Mouse (Mus musculus) hindbrain, postnatal 0 days (tissue): Measurements from ENCODE around the gene Snx30. TPM values are rescaled to one million over a fixed set of nuclear protein-coding genes. Genes with fewer than 3 reads are reported as not detected.
A peak's percentile ranks its signal among the peaks of the same experiment; 100 is the strongest.

Experiments
- ATAC-seq: fragments of 200-750 bp; cut with Nextera tagmentation; 2 replicates; pipeline ENCODE4 v1.8.0; 2017; ENCODE audit warnings: mild to moderate bottlenecking, moderate TSS enrichment, moderate library complexity
- DNase-seq: peaks from one replicate; pipeline ENCODE4 v3.0.0-alpha.2; 2015; ENCODE audit warnings: low spot score
- H3K27ac ChIP-seq: fragments of 300-500 bp; sonication (generic); 2 replicates; pipeline ENCODE4 v1.5.1; 2014; ENCODE audit warnings: mild to moderate bottlenecking
- H3K27me3 ChIP-seq: fragments of 300-500 bp; sonication (generic); 2 replicates; pipeline ENCODE4 v1.6.1; 2014; ENCODE audit warnings: low read length, mixed read lengths; ENCODE audit not compliant: insufficient read depth
- H3K36me3 ChIP-seq: fragments of 300-500 bp; sonication (generic); 2 replicates; pipeline ENCODE4 v1.6.1; 2014; ENCODE audit warnings: low read length, mixed read lengths; ENCODE audit not compliant: insufficient read depth
- H3K4me1 ChIP-seq: fragments of 300-500 bp; sonication (generic); 2 replicates; pipeline ENCODE4 v1.6.1; 2014; ENCODE audit warnings: antibody characterized with exemption, low read length, mixed read lengths; ENCODE audit not compliant: insufficient read depth
- H3K4me2 ChIP-seq: fragments of 300-500 bp; sonication (generic); 2 replicates; pipeline ENCODE4 v1.6.1; 2014; ENCODE audit warnings: low read depth, mild to moderate bottlenecking, low read length, moderate library complexity, mixed read lengths
- H3K4me3 ChIP-seq: fragments of 300-500 bp; sonication (generic); 2 replicates; pipeline ENCODE4 v1.5.1; 2014; ENCODE audit warnings: low read length
- H3K9ac ChIP-seq: fragments of 300-500 bp; sonication (generic); replicated peaks from 2 replicates; pipeline ENCODE4 v1.6.1; 2014; ENCODE audit warnings: mild to moderate bottlenecking, low read length, moderate library complexity, mixed read lengths
- H3K9me3 ChIP-seq: fragments of 300-500 bp; sonication (generic); 2 replicates; pipeline ENCODE4 v1.6.1; 2016; ENCODE audit warnings: low read length, mixed read lengths
- CTCF ChIP-seq: IDR thresholded peaks from 2 replicates; pipeline ENCODE4 v1.5.1; 2016; ENCODE audit warnings: antibody characterized with exemption, control low read depth, low read depth
- WGBS: fragments of 180-500 bp; shearing (Covaris S2); extraction: QIAGEN DNeasy Blood & Tissue Kit; methylation state at CpG from one replicate; pipeline ENCODE4 v1.1.7; 2014; 5-methylcytosine and 5-hydroxymethylcytosine counted together
- polyA plus RNA-seq: library from polyadenylated mRNA; unstranded; fragments of >200 nt; fragmentation: Nextera tagmentation; extraction: Ambion mirVana; gene quantifications from 2 replicates; pipeline ENCODE4 v1.2.1, GENCODE M21; 2015
- total RNA-seq: library from RNA; depleted of rRNA; stranded (reverse); fragments of >200 nt; gene quantifications from 2 replicates; pipeline ENCODE4 v1.2.3, GENCODE M21; 2014

Snx30 gene
- total and polyA plus RNA-seq, 2 experiments from 2014 or later = 15.8 to 31.2 TPM

GRCm38 (mm10) chr4:59821516-59821915, 15.9 kb downstream of the Snx30 start:
- Histone ChIP-seq H3K27ac (no peak overlapping the region), H3K4me3 (no peak overlapping the region), H3K9me3 (no peaks in the 10 kb centered on the region), H3K4me2 (no peak overlapping the region), H3K9ac (no peak overlapping the region), H3K36me3 (no peaks in the 10 kb centered on the region), H3K27me3 (no peaks in the 10 kb centered on the region), H3K4me1 (peaks cover 3% of the 10 kb centered on the region)
- WGBS = 100% methylated on average over 1 of the region's 1 CpGs
- DNase-seq (no peak), ATAC-seq (no peak)
- TF ChIP-seq CTCF = no peak

DNA sequence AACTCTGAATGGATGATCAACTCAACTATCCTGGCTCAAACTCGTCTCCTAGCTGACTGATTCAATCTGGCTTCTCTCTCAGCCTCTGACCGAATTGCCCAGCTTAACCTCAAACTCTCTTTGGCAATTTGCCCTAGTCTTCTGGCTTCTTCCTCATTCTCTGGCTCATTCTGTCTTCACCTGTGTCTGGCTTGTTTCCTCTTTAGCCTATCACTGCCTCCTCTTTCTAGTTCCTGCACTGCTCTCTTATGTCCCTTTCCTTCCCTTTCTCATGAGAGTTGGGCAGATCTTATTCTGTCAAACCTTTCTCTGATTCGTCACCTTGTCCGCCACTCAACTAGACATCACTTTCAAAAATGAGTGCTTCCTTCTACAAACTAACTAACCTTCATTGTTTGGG, 16.5 kb downstream of the Snx30 start:
- Histone ChIP-seq H3K4me2 (no peak overlapping the region), H3K4me1 (peaks cover 3% of the 10 kb centered on the region), H3K27ac (no peak overlapping the region), H3K4me3 (no peak overlapping the region), H3K9ac (no peak overlapping the region), H3K27me3 (no peaks in the 10 kb centered on the region), H3K9me3 (no peaks in the 10 kb centered on the region), H3K36me3 (no peaks in the 10 kb centered on the region)
- TF ChIP-seq CTCF = no peak
- DNase-seq (no peak), ATAC-seq (no peak)
- 68% methylated on average over 4 of the region's 4 CpGs for WGBS

- WGBS = 51% methylated on average over 7 of the region's 7 CpGs
Measured at GRCm38 (mm10) chr4:59823470-59823869, 17.8 kb downstream of the Snx30 start.

GRCm38 (mm10) chr4:59824860-59825259, 19.2 kb downstream of the Snx30 start:
- no peak for ATAC-seq
- Histone ChIP-seq H3K4me1 (no peaks in the 10 kb centered on the region; the same call in 1 of the 2 replicates), H3K4me3 (no peak overlapping the region), H3K27ac (0 out of 2 replicates have a peak overlapping the region, but pooled peaks have one; percentile 22), H3K9me3 (no peaks in the 10 kb centered on the region), H3K27me3 (no peaks in the 10 kb centered on the region), H3K36me3 (no peaks in the 10 kb centered on the region), H3K9ac (no peak overlapping the region), H3K4me2 (no peak overlapping the region)
- no peak for DNase-seq
- WGBS = 93% methylated on average over 5 of the region's 5 CpGs
- no peak for TF ChIP-seq CTCF

More at GRCm38 (mm10) chr4:59823470-59823869, 17.8 kb downstream of the Snx30 start:
- H3K27ac ChIP-seq = peak overlapping the region; percentile 12; the same call in 1 of the 2 replicates
- H3K4me1 ChIP-seq = peaks cover 3% of the 10 kb centered on the region
- H3K4me3 ChIP-seq = no peak overlapping the region
- no peak overlapping the region for H3K4me2 ChIP-seq
- DNase-seq = peak; percentile 66
- no peaks in the 10 kb centered on the region for H3K27me3 ChIP-seq
- no peak for TF ChIP-seq CTCF
- no peak overlapping the region for H3K9ac ChIP-seq
- ATAC-seq = peak; percentile 52
- H3K36me3 ChIP-seq = no peaks in the 10 kb centered on the region
- no peaks in the 10 kb centered on the region for H3K9me3 ChIP-seq

- H3K9me3 ChIP-seq = no peaks in the 10 kb centered on the region
- H3K9ac ChIP-seq = no peak overlapping the region
- no peaks in the 10 kb centered on the region; the same call in 1 of the 2 replicates for H3K4me1 ChIP-seq
- H3K27ac ChIP-seq = peak overlapping the region; percentile 60; the same call in 1 of the 2 replicates
- no peak overlapping the region for H3K4me2 ChIP-seq
- ATAC-seq (peak; percentile 82), DNase-seq (peak; percentile 76)
- H3K27me3 ChIP-seq = no peaks in the 10 kb centered on the region
- TF ChIP-seq CTCF = no peak
- no peak overlapping the region for H3K4me3 ChIP-seq
- H3K36me3 ChIP-seq = no peaks in the 10 kb centered on the region
- 50% methylated on average over 6 of the region's 6 CpGs for WGBS
Measured at GRCm38 (mm10) chr4:59825634-59826033, 20.0 kb downstream of the Snx30 start.

- Histone ChIP-seq H3K4me3 (no peak overlapping the region), H3K9me3 (no peaks in the 10 kb centered on the region), H3K27me3 (no peaks in the 10 kb centered on the region), H3K36me3 (no peaks in the 10 kb centered on the region), H3K4me2 (no peak overlapping the region), H3K4me1 (no peaks in the 10 kb centered on the region; the same call in 1 of the 2 replicates), H3K9ac (no peak overlapping the region), H3K27ac (peak overlapping the region; percentile 60)
- ATAC-seq (no peak), DNase-seq (peak; percentile 41)
- WGBS = 46% methylated on average over 5 of the region's 5 CpGs
- no peak for TF ChIP-seq CTCF
Measured at GRCm38 (mm10) chr4:59826381-59826780, 20.7 kb downstream of the Snx30 start.

- WGBS = 66% methylated on average over 4 of the region's 4 CpGs
- Histone ChIP-seq H3K27ac (no peak overlapping the region), H3K4me2 (no peak overlapping the region), H3K36me3 (no peaks in the 10 kb centered on the region), H3K9me3 (no peaks in the 10 kb centered on the region), H3K9ac (no peak overlapping the region), H3K27me3 (no peaks in the 10 kb centered on the region), H3K4me1 (no peaks in the 10 kb centered on the region; the same call in 1 of the 2 replicates), H3K4me3 (no peak overlapping the region)
- DNase-seq (no peak), ATAC-seq (no peak)
- TF ChIP-seq CTCF = no peak
Measured at GRCm38 (mm10) chr4:59829072-59829471, 23.4 kb downstream of the Snx30 start.
